Mouse (Mus musculus): ENCODE data around the gene Hes7.

Hes7 gene

GRCm38 (mm10) chr11:69147546-69147945 is 27.3 kb downstream of the Hes7 start:
- DNase-seq (ENCODE audit: low read depth, low spot score) = no peak

- DNase-seq (ENCODE audit: low read depth, low spot score) = no peak
Measured at GRCm38 (mm10) chr11:69148451-69148960, 28.3 kb downstream of the Hes7 start.

- DNase-seq (ENCODE audit: low read depth, low spot score) = no peak
Measured at GRCm38 (mm10) chr11:69149728-69150127, 29.5 kb downstream of the Hes7 start.

GRCm38 (mm10) chr11:69150444-69150843 is 30.2 kb downstream of the Hes7 start:
- peak; percentile 34 for DNase-seq (ENCODE audit: low read depth, low spot score)

GRCm38 (mm10) chr11:69151004-69151403 is 30.8 kb downstream of the Hes7 start:
- DNase-seq (ENCODE audit: low read depth, low spot score) = no peak

- DNase-seq (ENCODE audit: low read depth, low spot score) = no peak
Measured at GRCm38 (mm10) chr11:69153831-69154230, 33.6 kb downstream of the Hes7 start.

- DNase-seq (ENCODE audit: low read depth, low spot score) = no peak
Measured at GRCm38 (mm10) chr11:69155351-69155750, 35.1 kb downstream of the Hes7 start.

- no peak for DNase-seq (ENCODE audit: low read depth, low spot score)
Measured at GRCm38 (mm10) chr11:69156800-69157199, 36.6 kb downstream of the Hes7 start, which contains the start of gene Alox12b. TSS of gene Alox12b (plus strand) at chr11:69156989.

- DNase-seq (ENCODE audit: low read depth, low spot score) = no peak
Measured at GRCm38 (mm10) chr11:69169313-69169712, 49.1 kb downstream of the Hes7 start.

- DNase-seq (ENCODE audit: low read depth, low spot score) = no peak
Measured at GRCm38 (mm10) chr11:69171626-69172025, 51.4 kb downstream of the Hes7 start.

GRCm38 (mm10) chr11:69172606-69173005 is 52.4 kb downstream of the Hes7 start:
- DNase-seq (ENCODE audit: low read depth, low spot score) = no peak
